Mouse (Mus musculus) liver, embryonic 14.5 days (tissue): ENCODE data around the gene Psmd8. TPM values are rescaled to one million over a fixed set of nuclear protein-coding genes. Genes with fewer than 3 reads are reported as not detected.

ENCODE experiments used
- ATAC-seq: fragments of 200-750 bp; cut with Nextera tagmentation; 2 replicates; pipeline ENCODE4 v1.8.0; 2017; ENCODE audit warnings: moderate number of reproducible peaks, mild to moderate bottlenecking, moderate library complexity; ENCODE audit not compliant: insufficient read depth
- DNase-seq, 3 experiments: peaks; one replicate each; pipeline ENCODE4 v3.0.0-alpha.2; 2012 to 2013; ENCODE audit warnings: low read depth in 3 of 3, low spot score in 3 of 3
- H3K27ac ChIP-seq: fragments of 300-500 bp; sonication (generic); 2 replicates; pipeline ENCODE4 v1.5.1; 2014; ENCODE audit warnings: moderate library complexity, mild to moderate bottlenecking, control low read depth, inconsistent platforms
- H3K27me3 ChIP-seq: fragments of 300-500 bp; sonication (generic); 2 replicates; pipeline ENCODE4 v1.6.1; 2014; ENCODE audit warnings: mild to moderate bottlenecking, low read length, moderate library complexity; ENCODE audit not compliant: control insufficient read depth, insufficient read depth
- H3K36me3 ChIP-seq: fragments of 300-500 bp; sonication (generic); replicated peaks from 2 replicates; pipeline ENCODE4 v1.6.1; 2014; ENCODE audit warnings: low read depth; ENCODE audit not compliant: control insufficient read depth, insufficient read depth
- H3K4me1 ChIP-seq, 2 experiments: fragments of 200-500 bp in 1 of 2; fragments of 300-500 bp in 1 of 2; sonication (generic) in 1 of 2; replicated peaks; 2 replicates each; pipeline ENCODE4 v1.6.1; 2012 to 2014; ENCODE audit warnings: antibody characterized with exemption in 1 of 2, inconsistent platforms in 1 of 2, low read length in 1 of 2; ENCODE audit not compliant: control insufficient read depth in 2 of 2, insufficient read depth in 2 of 2
- H3K4me2 ChIP-seq: fragments of 300-500 bp; sonication (generic); 2 replicates; pipeline ENCODE4 v1.6.1; 2014; ENCODE audit warnings: low read depth, mild to moderate bottlenecking, control low read depth, moderate library complexity
- H3K4me3 ChIP-seq, 2 experiments: fragments of 200-500 bp in 1 of 2; fragments of 300-500 bp in 1 of 2; sonication (generic) in 1 of 2; 2 replicates each; pipeline ENCODE4 v1.5.1; 2012 to 2014; ENCODE audit warnings: low read depth in 2 of 2, low read length in 2 of 2, mild to moderate bottlenecking in 2 of 2, control low read depth in 1 of 2, inconsistent platforms in 1 of 2, moderate library complexity in 1 of 2; ENCODE audit not compliant: insufficient read depth in 1 of 2
- H3K9ac ChIP-seq: fragments of 300-500 bp; sonication (generic); replicated peaks from 2 replicates; pipeline ENCODE4 v1.6.1; 2014; ENCODE audit warnings: mild to moderate bottlenecking, control low read depth, moderate library complexity
- H3K9me3 ChIP-seq: fragments of 300-500 bp; sonication (generic); 2 replicates; pipeline ENCODE4 v1.6.1; 2016; ENCODE audit warnings: low read length, mixed read lengths; ENCODE audit not compliant: control insufficient read depth
- CTCF ChIP-seq: IDR thresholded peaks from 2 replicates; pipeline ENCODE4 v1.5.1; 2016; ENCODE audit warnings: antibody characterized with exemption, low read depth, control low read depth
- EP300 ChIP-seq: IDR thresholded peaks from 2 replicates; pipeline ENCODE4 v1.6.1; 2016; ENCODE audit warnings: antibody characterized with exemption, low read depth
- WGBS: fragments of 180-500 bp; shearing (Covaris S2); extraction: QIAGEN DNeasy Blood & Tissue Kit; methylation state at CpG from one replicate; pipeline ENCODE4 v1.1.7; 2014; ENCODE audit not compliant: insufficient replicate concordance; 5-methylcytosine and 5-hydroxymethylcytosine counted together
- polyA plus RNA-seq, 2 experiments: library from polyadenylated mRNA; depleted of rRNA in 1 of 2; stranded (reverse) in 1 of 2; unstranded in 1 of 2; fragments of >200 nt; fragmentation: Nextera tagmentation in 1 of 2; extraction: Ambion mirVana in 1 of 2; gene quantifications; 2 replicates each; pipeline versions ENCODE4 v1.2.1 to v1.2.3; 2012 to 2014

Psmd8 gene
- polyA plus RNA-seq (2012; rRNA removed) = 86.0 and 86.2 TPM in 2 replicates
- polyA plus RNA-seq (2014; fragmentation: Nextera tagmentation; extraction: Ambion mirVana) = 130 and 131 TPM in 2 replicates

DNA sequence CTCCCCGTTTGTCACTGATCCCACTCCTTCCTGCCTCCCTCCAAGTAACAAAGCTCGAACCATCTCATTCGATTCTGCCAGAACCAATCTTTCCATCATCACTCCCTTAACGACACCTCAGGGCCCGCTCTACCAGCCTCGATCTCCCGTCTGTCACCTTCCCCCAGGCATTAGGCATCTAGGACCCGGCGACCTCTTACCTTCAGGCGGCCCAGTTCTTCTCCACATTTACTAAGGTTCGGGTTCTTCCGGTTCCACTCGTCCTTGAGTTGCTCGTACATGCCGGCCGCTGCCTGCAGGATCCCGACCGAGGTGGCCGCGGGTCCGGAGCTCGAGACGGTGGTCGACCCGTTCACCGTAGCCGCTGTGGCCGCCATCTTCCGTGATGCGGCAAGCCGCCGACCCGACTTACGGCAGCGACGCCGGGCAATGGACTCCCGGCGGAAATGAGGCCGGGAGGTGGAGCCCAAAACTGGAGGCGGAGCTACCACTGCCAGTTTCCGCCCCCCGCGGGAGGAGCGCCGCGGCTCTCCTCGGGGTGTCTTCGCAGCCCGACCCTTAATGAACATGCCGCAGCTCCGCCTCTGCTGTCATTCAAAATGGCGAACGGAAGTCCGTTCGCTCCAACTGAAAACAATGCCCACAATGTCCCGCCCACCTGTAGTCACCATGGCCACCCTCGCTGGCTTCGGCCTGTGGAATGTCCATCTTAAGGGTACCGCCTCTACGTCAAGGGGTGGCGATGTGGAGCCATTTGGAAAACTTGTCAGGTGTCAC lies at the start of gene Psmd8:
Psmd8 (minus strand) TSS at position 625 of the 777 bp plus-strand sequence.
- Histone ChIP-seq H3K27ac (peak within 1 kb of the TSS; percentile 40), H3K9ac (peak within 1 kb of the TSS; percentile 90), H3K4me1 (peaks cover 13% of the 10 kb centered on the region in 2 experiments), H3K27me3 (no peaks in the 10 kb centered on the region), H3K4me2 (peak within 1 kb of the TSS; percentile 96), H3K9me3 (no peaks in the 10 kb centered on the region), H3K4me3 (peak within 1 kb of the TSS; percentile 89 to 100), H3K36me3 (peaks cover 16% of the 10 kb centered on the region)
- DNase-seq (peak; percentile 92 to 93 (median 92)), ATAC-seq (peak; percentile 91)
- peak; percentile 50 for TF ChIP-seq CTCF
- TF ChIP-seq EP300 = no peak
- under 1% methylated on average over 62 of the region's 62 CpGs for WGBS

GRCm38 (mm10) chr7:29228202-29228601 lies 47.7 kb upstream of the Psmd8 start:
- no peak for ATAC-seq
- no peak for DNase-seq
- Histone ChIP-seq H3K36me3 (no peaks in the 10 kb centered on the region), H3K9ac (no peak overlapping the region), H3K4me1 (no peaks in the 10 kb centered on the region), H3K4me3 (no peak overlapping the region), H3K27me3 (peaks cover 17% of the 10 kb centered on the region), H3K4me2 (no peak overlapping the region), H3K9me3 (no peaks in the 10 kb centered on the region), H3K27ac (no peak overlapping the region)
- TF ChIP-seq EP300 (no peak), CTCF (no peak)
- 20% methylated on average over 4 of the region's 4 CpGs for WGBS

DNA sequence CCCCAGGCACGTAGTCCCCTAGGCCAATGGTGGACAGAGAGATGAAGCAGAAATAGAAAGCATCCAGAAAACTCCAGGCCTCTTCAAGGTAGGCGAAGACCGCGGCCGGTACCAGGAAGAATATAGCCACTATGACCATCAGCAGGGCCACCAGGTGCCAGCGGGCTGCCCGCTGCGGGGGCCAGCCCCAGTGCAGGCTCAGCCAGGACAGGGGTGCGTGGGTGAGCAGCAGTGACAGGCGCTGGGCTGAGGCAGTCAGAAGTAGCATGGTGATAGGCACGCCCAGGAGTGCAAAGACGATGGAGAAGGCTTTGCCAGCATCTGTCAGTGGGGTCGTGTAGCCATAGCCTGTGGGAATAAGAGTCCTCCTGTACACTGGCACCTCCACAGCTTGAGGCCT lies 45.0 kb upstream of the Psmd8 start:
- H3K4me3 ChIP-seq = no peak overlapping the region
- no peak overlapping the region for H3K9ac ChIP-seq
- ATAC-seq = no peak
- TF ChIP-seq EP300 = no peak
- TF ChIP-seq CTCF = no peak
- H3K27ac ChIP-seq = no peak overlapping the region
- no peak for DNase-seq
- H3K9me3 ChIP-seq = no peaks in the 10 kb centered on the region
- no peak overlapping the region for H3K4me2 ChIP-seq
- no peaks in the 10 kb centered on the region; the same call in 1 of the 2 replicates for H3K27me3 ChIP-seq
- no peaks in the 10 kb centered on the region for H3K4me1 ChIP-seq
- H3K36me3 ChIP-seq = no peaks in the 10 kb centered on the region
- 72% methylated on average over 13 of the region's 13 CpGs for WGBS

GRCm38 (mm10) chr7:29224756-29225394 lies 44.4 kb upstream of the Psmd8 start:
- Histone ChIP-seq H3K4me2 (no peak overlapping the region), H3K4me3 (no peak overlapping the region), H3K4me1 (no peaks in the 10 kb centered on the region), H3K36me3 (no peaks in the 10 kb centered on the region), H3K9me3 (no peaks in the 10 kb centered on the region; the same call in 1 of the 2 replicates), H3K9ac (no peak overlapping the region), H3K27me3 (no peaks in the 10 kb centered on the region), H3K27ac (no peak overlapping the region)
- ATAC-seq (no peak), DNase-seq (no peak)
- TF ChIP-seq CTCF (no peak), EP300 (no peak)
- 42% methylated on average over 16 of the region's 16 CpGs for WGBS

DNA sequence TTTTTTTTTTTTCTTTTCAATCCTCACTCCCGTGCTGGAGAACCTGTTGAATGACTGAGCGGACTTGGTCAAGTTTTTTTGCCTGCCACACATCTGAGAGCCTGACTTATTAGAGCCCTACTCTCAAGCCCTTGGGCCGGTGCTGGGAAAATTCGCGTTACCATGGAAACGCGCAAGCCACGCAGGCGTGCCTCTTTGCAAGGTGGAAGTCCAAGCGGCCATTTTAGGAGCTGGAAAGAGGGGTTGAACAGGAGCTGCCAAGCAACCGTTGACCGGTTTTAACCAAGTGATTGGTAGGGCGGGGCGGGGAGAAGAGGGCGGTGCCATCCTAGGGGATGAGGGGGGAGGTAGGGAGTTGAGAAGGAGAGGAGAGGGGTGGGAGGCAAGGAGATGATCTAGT lies 34.3 kb upstream of the Psmd8 start:
- WGBS = 60% methylated on average over 15 of the region's 15 CpGs
- Histone ChIP-seq H3K9ac (no peak overlapping the region), H3K36me3 (no peaks in the 10 kb centered on the region), H3K4me2 (no peak overlapping the region), H3K27ac (no peak overlapping the region), H3K4me3 (no peak overlapping the region), H3K9me3 (peaks cover 2% of the 10 kb centered on the region; the same call in 1 of the 2 replicates), H3K27me3 (no peaks in the 10 kb centered on the region), H3K4me1 (peaks cover 0 to 11% of the 10 kb centered on the region in 2 experiments; a peak in 2 of 4 replicates)
- DNase-seq (no peak), ATAC-seq (no peak)
- no peak for TF ChIP-seq EP300
- TF ChIP-seq CTCF = no peak
